Mouse (Mus musculus) B cell, adult (primary cell): ENCODE results near the gene Gla. TPM values are rescaled to one million over a fixed set of nuclear protein-coding genes. Genes with fewer than 3 reads are reported as not detected.

Experiments used
- total RNA-seq: library from RNA; stranded (reverse); gene quantifications from 4 replicates; pipeline ENCODE4 v1.2.4, GENCODE M21; 2023; ENCODE audit not compliant: inconsistent age

Gla gene
- total RNA-seq = 102 to 110 TPM (median 108 TPM) in 4 replicates

DNA sequence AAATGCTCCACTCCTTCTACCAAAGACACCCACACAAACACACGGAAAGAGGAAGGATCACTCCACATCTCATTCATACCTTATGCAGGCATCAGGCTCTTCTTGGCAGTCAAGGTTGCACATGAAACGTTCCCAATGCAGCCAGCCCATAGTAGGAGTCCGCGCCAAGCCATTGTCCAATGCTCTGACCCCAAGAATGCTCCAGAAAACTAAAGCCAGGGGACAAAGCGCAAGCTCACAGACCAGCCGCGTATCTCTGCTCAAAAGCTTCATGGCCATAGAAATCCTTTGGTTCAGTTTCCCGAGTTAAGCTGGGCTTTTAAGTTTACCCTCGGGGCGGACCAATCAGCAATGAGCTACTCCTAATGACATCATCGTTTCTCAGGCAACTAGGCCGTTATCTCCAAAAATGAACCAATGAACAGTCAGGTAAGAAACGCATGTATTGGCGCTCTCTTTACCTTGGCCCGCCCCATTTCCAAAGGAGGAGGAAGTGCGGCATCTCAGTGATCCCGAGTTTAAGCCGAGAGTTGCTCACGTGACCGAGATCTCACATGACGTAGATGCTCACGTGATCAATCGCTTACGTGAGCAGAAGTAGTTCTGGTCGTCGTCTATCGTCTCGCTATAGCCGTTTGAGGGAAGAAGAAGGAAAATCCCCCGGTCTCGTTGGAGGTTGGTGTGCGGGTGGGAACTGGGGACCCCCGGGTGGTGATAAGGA, at the start of gene Gla, which contains the start of gene Hnrnph2:
TSS of gene Gla (minus strand) at position 467 of the 721 bp plus-strand sequence.
TSS of gene Hnrnph2 (plus strand) at position 521 of the 721 bp plus-strand sequence.

DNA sequence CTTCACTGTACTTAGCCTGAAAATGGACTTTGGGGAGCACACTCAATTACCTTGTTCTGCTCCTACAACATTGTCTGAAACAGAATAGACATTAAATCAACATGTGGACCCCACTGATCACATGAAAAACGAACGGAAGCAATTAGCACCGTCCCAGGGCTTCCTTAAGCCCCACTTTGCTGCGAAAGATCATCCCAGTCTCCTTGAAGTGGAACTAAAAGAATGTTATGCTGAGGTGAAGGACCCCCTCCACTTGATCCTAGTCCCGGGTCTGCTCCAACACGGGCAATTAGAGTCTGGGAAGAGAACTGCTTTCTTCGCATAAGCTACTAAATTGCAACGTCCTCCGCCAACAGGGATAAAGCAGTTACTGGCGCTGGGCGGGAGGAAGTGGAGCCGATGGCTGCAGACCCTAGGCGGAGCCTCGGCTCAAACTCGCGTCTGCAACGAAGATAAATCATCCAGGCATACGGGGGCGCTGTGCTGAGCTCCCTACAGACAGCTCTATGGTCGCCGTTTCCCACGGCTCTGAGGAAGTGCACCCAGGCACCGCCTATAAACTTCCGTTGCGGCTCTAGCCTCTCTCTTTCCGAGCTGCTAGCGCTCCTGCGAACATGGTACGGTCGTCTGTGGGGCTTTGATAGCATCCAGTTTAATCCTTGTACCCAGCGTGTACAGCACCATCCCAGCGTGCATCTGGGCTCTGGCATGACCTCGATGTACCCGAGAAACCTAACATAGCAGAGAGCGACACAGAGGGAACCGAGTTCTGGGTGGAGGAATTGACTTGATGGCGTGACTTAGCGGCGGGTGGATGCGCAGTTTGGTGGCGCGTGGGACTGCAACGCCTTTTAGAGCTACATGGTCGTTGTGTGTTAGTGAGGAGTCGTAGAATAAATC, 15.6 kb downstream of the Gla start, which contains the start of gene Rpl36a:
TSS of gene Rpl36a (plus strand) at position 552 of the 900 bp plus-strand sequence.

DNA sequence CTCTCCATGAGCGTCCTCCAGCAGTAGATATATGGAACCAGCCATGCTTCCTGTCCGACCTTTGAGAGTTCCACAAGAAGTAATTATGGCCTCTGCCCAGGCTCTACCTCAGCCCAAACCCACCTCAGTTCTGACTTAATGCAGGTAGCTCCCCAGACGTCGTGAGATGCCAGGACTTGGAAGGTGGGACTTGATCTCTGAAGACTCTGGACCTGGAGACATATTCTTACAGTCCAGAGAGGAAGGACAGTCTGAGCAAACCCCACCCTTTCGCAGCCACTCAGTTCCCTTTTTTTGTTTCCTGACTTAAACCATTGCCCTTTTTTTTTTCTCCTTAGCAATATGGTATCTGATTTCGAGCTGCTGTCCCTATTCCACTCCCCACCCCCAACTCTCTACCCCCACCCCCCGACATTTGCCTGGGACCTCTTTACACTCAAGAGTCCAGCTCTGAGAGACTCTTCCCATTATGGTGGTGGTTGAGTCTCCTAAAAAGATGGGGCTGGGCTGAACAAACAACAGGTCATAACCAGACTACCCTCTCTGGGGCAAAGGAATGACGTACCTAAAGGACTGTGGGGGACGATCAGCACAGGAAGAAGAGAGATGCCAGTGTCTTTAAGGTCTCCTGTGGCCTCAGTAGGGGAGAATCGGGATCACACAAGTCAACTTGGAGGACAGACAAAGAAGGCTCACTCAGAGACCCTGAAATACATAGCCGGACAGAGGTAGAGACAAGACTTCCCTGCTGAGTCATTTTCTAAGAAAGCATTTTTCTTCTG, 17.8 kb downstream of the Gla start, which contains the start of gene Btk:
TSS of gene Btk (minus strand) at position 683 of the 782 bp plus-strand sequence.

GRCm38 (mm10) chrX:134541145-134541954, 59.6 kb downstream of the Gla start, which contains the start of gene Timm8a1:
Timm8a1 (minus strand) TSS chrX:134541865.

Other genes starting within 250 kb of the Gla start
- gene Drp2, start 196.6 kb downstream of the Gla start, total RNA-seq = not detected in 4 replicates
- gene Taf7l, start 124.6 kb downstream of the Gla start, total RNA-seq = not detected in 4 replicates
- 17.8 to 24.5 TPM (median 20.4 TPM) in 4 replicates for gene Timm8a1, start 59.3 kb downstream of the Gla start, total RNA-seq
- gene Btk, start 17.6 kb downstream of the Gla start, total RNA-seq = 161 to 180 TPM (median 175 TPM) in 4 replicates
- 459 to 567 TPM (median 509 TPM) in 4 replicates for gene Rpl36a, start 15.5 kb downstream of the Gla start, total RNA-seq
- gene Hnrnph2, start 54 bp upstream of the Gla start, total RNA-seq = 159 to 173 TPM (median 167 TPM) in 4 replicates
- 2.8 to 3.5 TPM (median 2.9 TPM) in 4 replicates for gene Armcx4, start 85.4 kb upstream of the Gla start, total RNA-seq
- 0.38 to 2.6 TPM (median 0.80 TPM) in 4 replicates for gene Armcx1, start 116.8 kb upstream of the Gla start, total RNA-seq
- 2.9 to 5.1 TPM (median 4.6 TPM) in 4 replicates for gene Armcx6, start 150.3 kb upstream of the Gla start, total RNA-seq
- gene Armcx3, start 155.5 kb upstream of the Gla start, total RNA-seq = 18.5 to 22.7 TPM (median 21.4 TPM) in 4 replicates
- 36.7 to 43.1 TPM (median 37.1 TPM) in 4 replicates for gene Armcx2, start 208.1 kb upstream of the Gla start, total RNA-seq